Mouse (Mus musculus): ENCODE measurements at regions not wholly inside any gene's neighbourhood (a gene's known extent, or its start where the extent isn't known, plus 50 kb on each side); places are given as distances from the start of the nearest gene placed in this dataset.
A peak's percentile ranks its signal among the peaks of the same experiment; 100 is the strongest.

DNA sequence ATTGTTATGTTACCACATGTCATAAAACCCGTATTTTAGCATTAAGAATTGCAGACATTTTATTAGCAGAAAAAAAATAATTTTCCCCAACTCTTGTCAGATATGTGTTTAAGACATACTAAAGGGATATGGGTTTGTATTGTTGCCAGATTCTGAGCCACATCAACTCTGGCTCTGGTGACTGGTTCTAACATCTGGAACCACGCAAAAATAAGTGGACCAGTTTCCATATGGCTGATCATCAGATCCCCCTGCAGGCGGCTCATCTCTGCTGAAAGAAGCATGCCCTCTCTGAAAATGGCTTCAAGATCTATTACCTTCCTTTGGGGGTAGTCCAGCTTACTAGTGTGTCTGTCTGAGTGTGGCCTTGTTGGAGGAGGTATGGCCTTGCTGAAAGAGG is 102.0 kb upstream of the Jade1 start:
- DNase-seq (ENCODE audit: extremely low read depth, low read depth, low spot score), result no peak
- H3K4me1 ChIP-seq (ENCODE audit: control insufficient read depth, insufficient read depth, low read length), result no peaks in the 10 kb centered on the region
- no peak overlapping the region for H3K27ac ChIP-seq (replicated peaks; ENCODE audit: insufficient read depth, low read depth, low read length)
- no peaks in the 10 kb centered on the region for H3K79me2 ChIP-seq (ENCODE audit: control insufficient read depth, insufficient read depth, low read length)
- TF ChIP-seq POLR2A (IDR thresholded peaks at IDR 0.05; ENCODE audit: extremely low read depth, insufficient read depth, low read length) (no peak), CTCF (IDR thresholded peaks at IDR 0.05; ENCODE audit: low read depth, low read length) (no peak)
- WGBS, result 88% methylated on average over 3 of the region's 3 CpGs
- H3K4me3 ChIP-seq (ENCODE audit: insufficient read depth, low read depth, low read length), result no peak overlapping the region
- H3K27me3 ChIP-seq (ENCODE audit: control insufficient read depth, insufficient read depth, low read length), result no peaks in the 10 kb centered on the region
- H3K36me3 ChIP-seq (ENCODE audit: control insufficient read depth, insufficient read depth, low read length), result no peaks in the 10 kb centered on the region
- H3K9ac ChIP-seq (ENCODE audit: low read depth, low read length), result no peak overlapping the region

- Histone ChIP-seq H3K27me3 (ENCODE audit: control insufficient read depth, insufficient read depth, low read length) (no peaks in the 10 kb centered on the region), H3K4me3 (ENCODE audit: insufficient read depth, low read depth, low read length) (no peak overlapping the region), H3K4me1 (ENCODE audit: control insufficient read depth, insufficient read depth, low read length) (no peaks in the 10 kb centered on the region), H3K36me3 (ENCODE audit: control insufficient read depth, insufficient read depth, low read length) (no peaks in the 10 kb centered on the region), H3K27ac (replicated peaks; ENCODE audit: insufficient read depth, low read depth, low read length) (no peak overlapping the region), H3K79me2 (ENCODE audit: control insufficient read depth, insufficient read depth, low read length) (no peaks in the 10 kb centered on the region), H3K9ac (ENCODE audit: low read depth, low read length) (no peak overlapping the region)
- TF ChIP-seq POLR2A (IDR thresholded peaks at IDR 0.05; ENCODE audit: extremely low read depth, insufficient read depth, low read length) (no peak), CTCF (IDR thresholded peaks at IDR 0.05; ENCODE audit: low read depth, low read length) (no peak)
- DNase-seq (ENCODE audit: extremely low read depth, low read depth, low spot score), result no peak
- 81% methylated on average over 3 of the region's 3 CpGs for WGBS
Measured at GRCm38 (mm10) chr3:41452716-41453090, 102.8 kb upstream of the Jade1 start.

- Histone ChIP-seq H3K79me2 (ENCODE audit: control insufficient read depth, insufficient read depth, low read length) (no peaks in the 10 kb centered on the region), H3K9ac (ENCODE audit: low read depth, low read length) (no peak overlapping the region), H3K36me3 (ENCODE audit: control insufficient read depth, insufficient read depth, low read length) (no peaks in the 10 kb centered on the region), H3K4me1 (ENCODE audit: control insufficient read depth, insufficient read depth, low read length) (no peaks in the 10 kb centered on the region), H3K27me3 (ENCODE audit: control insufficient read depth, insufficient read depth, low read length) (no peaks in the 10 kb centered on the region), H3K4me3 (ENCODE audit: insufficient read depth, low read depth, low read length) (no peak overlapping the region), H3K27ac (replicated peaks; ENCODE audit: insufficient read depth, low read depth, low read length) (no peak overlapping the region)
- TF ChIP-seq CTCF (IDR thresholded peaks at IDR 0.05; ENCODE audit: low read depth, low read length), result no peak
- WGBS, result 68% methylated on average over 3 of the region's 3 CpGs
- peak; percentile 16 for DNase-seq (ENCODE audit: extremely low read depth, low read depth, low spot score)
Measured at GRCm38 (mm10) chr3:41452020-41452715, 103.4 kb upstream of the Jade1 start.

- H3K4me1 ChIP-seq (ENCODE audit: control insufficient read depth, insufficient read depth, low read length), result no peaks in the 10 kb centered on the region
- H3K4me3 ChIP-seq (ENCODE audit: insufficient read depth, low read depth, low read length), result no peak overlapping the region
- 63% methylated on average over 1 of the region's 1 CpGs for WGBS
- no peak for DNase-seq (ENCODE audit: extremely low read depth, low read depth, low spot score)
- no peaks in the 10 kb centered on the region for H3K79me2 ChIP-seq (ENCODE audit: control insufficient read depth, insufficient read depth, low read length)
- no peaks in the 10 kb centered on the region for H3K36me3 ChIP-seq (ENCODE audit: control insufficient read depth, insufficient read depth, low read length)
- H3K27me3 ChIP-seq (ENCODE audit: control insufficient read depth, insufficient read depth, low read length), result no peaks in the 10 kb centered on the region
- H3K9ac ChIP-seq (ENCODE audit: low read depth, low read length), result no peak overlapping the region
- TF ChIP-seq CTCF (IDR thresholded peaks at IDR 0.05; ENCODE audit: low read depth, low read length), result no peak
- no peak overlapping the region for H3K27ac ChIP-seq (replicated peaks; ENCODE audit: insufficient read depth, low read depth, low read length)
Measured at GRCm38 (mm10) chr3:41450696-41451095, 104.8 kb upstream of the Jade1 start.

GRCm38 (mm10) chr3:41444243-41444753 is 111.2 kb upstream of the Jade1 start:
- Histone ChIP-seq H3K9ac (ENCODE audit: low read depth, low read length) (no peak overlapping the region), H3K36me3 (ENCODE audit: control insufficient read depth, insufficient read depth, low read length) (no peaks in the 10 kb centered on the region), H3K79me2 (ENCODE audit: control insufficient read depth, insufficient read depth, low read length) (no peaks in the 10 kb centered on the region), H3K27me3 (ENCODE audit: control insufficient read depth, insufficient read depth, low read length) (no peaks in the 10 kb centered on the region), H3K27ac (replicated peaks; ENCODE audit: insufficient read depth, low read depth, low read length) (no peak overlapping the region), H3K4me1 (ENCODE audit: control insufficient read depth, insufficient read depth, low read length) (no peaks in the 10 kb centered on the region), H3K4me3 (ENCODE audit: insufficient read depth, low read depth, low read length) (no peak overlapping the region)
- no peak for DNase-seq (ENCODE audit: extremely low read depth, low read depth, low spot score)
- 94% methylated on average over 9 of the region's 9 CpGs for WGBS
- no peak for TF ChIP-seq POLR2A (IDR thresholded peaks at IDR 0.05; ENCODE audit: extremely low read depth, insufficient read depth, low read length)
- no peak for TF ChIP-seq CTCF (IDR thresholded peaks at IDR 0.05; ENCODE audit: low read depth, low read length)

- no peak overlapping the region for H3K4me3 ChIP-seq (ENCODE audit: insufficient read depth, low read depth, low read length)
- H3K4me1 ChIP-seq (ENCODE audit: control insufficient read depth, insufficient read depth, low read length), result peaks cover 2% of the 10 kb centered on the region; the same call in 1 of the 2 replicates
- no peak overlapping the region for H3K9ac ChIP-seq (ENCODE audit: low read depth, low read length)
- DNase-seq (ENCODE audit: extremely low read depth, low read depth, low spot score), result no peak
- 94% methylated on average over 8 of the region's 8 CpGs for WGBS
- no peak overlapping the region for H3K27ac ChIP-seq (replicated peaks; ENCODE audit: insufficient read depth, low read depth, low read length)
- TF ChIP-seq POLR2A (IDR thresholded peaks at IDR 0.05; ENCODE audit: extremely low read depth, insufficient read depth, low read length) (no peak), CTCF (IDR thresholded peaks at IDR 0.05; ENCODE audit: low read depth, low read length) (no peak)
- no peaks in the 10 kb centered on the region for H3K79me2 ChIP-seq (ENCODE audit: control insufficient read depth, insufficient read depth, low read length)
- no peaks in the 10 kb centered on the region for H3K36me3 ChIP-seq (ENCODE audit: control insufficient read depth, insufficient read depth, low read length)
- H3K27me3 ChIP-seq (ENCODE audit: control insufficient read depth, insufficient read depth, low read length), result no peaks in the 10 kb centered on the region
Measured at GRCm38 (mm10) chr3:41436238-41436637, 119.3 kb upstream of the Jade1 start.
